Mouse (Mus musculus) heart, adult 2 months (tissue): Measurements from ENCODE around the gene Cd180.

Source experiments
- CTCF ChIP-seq: fragments of 200-600 bp; IDR thresholded peaks from 2 replicates; pipeline ENCODE4 v1.8.1; 2022; ENCODE audit warnings: antibody characterized with exemption, mild to moderate bottlenecking, moderate library complexity
- EP300 ChIP-seq: fragments of 200-500 bp; IDR thresholded peaks from 2 replicates; pipeline ENCODE4 v1.6.1; 2011; ENCODE audit warnings: low read depth, low read length, control low read depth; ENCODE audit not compliant: insufficient read depth
- POLR2A ChIP-seq: fragments of 200-500 bp; IDR thresholded peaks from 2 replicates; pipeline ENCODE4 v1.6.1; 2011; ENCODE audit warnings: mild to moderate bottlenecking, low read depth, low read length, control low read depth; ENCODE audit not compliant: insufficient read depth

GRCm38 (mm10) chr13:102693341-102693801 lies at the start of gene Cd180:
- TF ChIP-seq CTCF = no peak
- no peak for TF ChIP-seq POLR2A
- TF ChIP-seq EP300 = no peak
